Mouse (Mus musculus) neural tube, embryonic 14.5 days (tissue): ENCODE results near the gene St5. TPM values are rescaled to one million over a fixed set of nuclear protein-coding genes. Genes with fewer than 3 reads are reported as not detected.
A peak's percentile ranks its signal among the peaks of the same experiment; 100 is the strongest.

ENCODE experiments used
- ATAC-seq: fragments of 200-750 bp; cut with Nextera tagmentation; 2 replicates; pipeline ENCODE4 v1.8.0; 2017; ENCODE audit warnings: low read depth, mild to moderate bottlenecking, moderate TSS enrichment, moderate library complexity
- H3K27ac ChIP-seq: fragments of 300-500 bp; sonication (generic); 2 replicates; pipeline ENCODE4 v1.5.1; 2014; ENCODE audit warnings: low read depth, mild to moderate bottlenecking, control low read depth, low read length, moderate library complexity, mixed read lengths
- H3K27me3 ChIP-seq: fragments of 300-500 bp; sonication (generic); 2 replicates; pipeline ENCODE4 v1.6.1; 2014; ENCODE audit warnings: low read length; ENCODE audit not compliant: control insufficient read depth, insufficient read depth
- H3K36me3 ChIP-seq: fragments of 300-500 bp; sonication (generic); 2 replicates; pipeline ENCODE4 v1.6.1; 2014; ENCODE audit warnings: low read length, mixed read lengths; ENCODE audit not compliant: control insufficient read depth, insufficient read depth
- H3K4me1 ChIP-seq: fragments of 300-500 bp; sonication (generic); 2 replicates; pipeline ENCODE4 v1.6.1; 2014; ENCODE audit warnings: low read length; ENCODE audit not compliant: control insufficient read depth, insufficient read depth
- H3K4me2 ChIP-seq: fragments of 300-500 bp; sonication (generic); 2 replicates; pipeline ENCODE4 v1.6.1; 2014; ENCODE audit warnings: mild to moderate bottlenecking, low read depth, low read length, control low read depth
- H3K4me3 ChIP-seq: fragments of 300-500 bp; sonication (generic); 2 replicates; pipeline ENCODE4 v1.5.1; 2014; ENCODE audit warnings: low read depth, low read length, control low read depth, mixed read lengths
- H3K9ac ChIP-seq: fragments of 300-500 bp; sonication (generic); replicated peaks from 2 replicates; pipeline ENCODE4 v1.6.1; 2014; ENCODE audit warnings: low read depth, mild to moderate bottlenecking, control low read depth, low read length, mixed read lengths
- H3K9me3 ChIP-seq: fragments of 300-500 bp; sonication (generic); 2 replicates; pipeline ENCODE4 v1.6.1; 2016; ENCODE audit warnings: low read length; ENCODE audit not compliant: control insufficient read depth
- WGBS: fragments of 180-500 bp; shearing (Covaris S2); extraction: QIAGEN DNeasy Blood & Tissue Kit; methylation state at CpG from one replicate; pipeline ENCODE4 v1.1.7; 2014; 5-methylcytosine and 5-hydroxymethylcytosine counted together
- polyA plus RNA-seq: library from polyadenylated mRNA; unstranded; fragments of >200 nt; fragmentation: Nextera tagmentation; extraction: Ambion mirVana; gene quantifications from 2 replicates; pipeline ENCODE4 v1.2.1, GENCODE M21; 2014

The St5 gene
- polyA plus RNA-seq, 1 experiment from 2014 or later = 18.7 TPM

DNA sequence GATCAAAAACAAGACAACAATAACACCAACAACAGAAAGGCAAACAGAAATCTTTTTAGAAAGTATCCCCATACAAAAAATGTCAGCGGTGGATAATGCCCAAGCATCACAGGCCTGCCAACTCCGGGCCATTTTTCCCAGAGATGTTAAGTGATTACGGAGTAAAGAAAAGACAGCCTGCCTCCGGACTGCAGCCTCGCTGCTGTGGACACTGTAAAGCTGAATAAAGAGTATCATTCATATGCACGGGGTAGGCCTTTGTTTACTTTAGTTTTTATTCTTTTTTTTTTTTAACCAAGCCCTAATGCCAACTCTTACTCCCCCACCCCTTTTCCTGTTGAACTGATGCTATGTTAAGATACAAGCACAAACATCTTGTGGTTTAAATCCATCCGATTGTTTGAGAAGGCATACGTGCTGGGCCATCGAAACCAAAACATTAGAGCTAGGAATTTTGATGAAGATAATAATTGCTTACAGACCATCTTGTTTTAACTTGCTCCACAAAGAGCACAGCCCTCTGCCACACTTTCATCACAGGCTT is 16.7 kb downstream of the St5 start:
- no peaks in the 10 kb centered on the region for H3K9me3 ChIP-seq
- H3K4me1 ChIP-seq = no peaks in the 10 kb centered on the region
- no peak overlapping the region for H3K4me2 ChIP-seq
- no peak for ATAC-seq
- H3K27me3 ChIP-seq = no peaks in the 10 kb centered on the region
- H3K27ac ChIP-seq = no peak overlapping the region
- H3K4me3 ChIP-seq = no peak overlapping the region
- H3K9ac ChIP-seq = no peak overlapping the region
- 62% methylated on average over 9 of the region's 9 CpGs for WGBS
- H3K36me3 ChIP-seq = no peaks in the 10 kb centered on the region

DNA sequence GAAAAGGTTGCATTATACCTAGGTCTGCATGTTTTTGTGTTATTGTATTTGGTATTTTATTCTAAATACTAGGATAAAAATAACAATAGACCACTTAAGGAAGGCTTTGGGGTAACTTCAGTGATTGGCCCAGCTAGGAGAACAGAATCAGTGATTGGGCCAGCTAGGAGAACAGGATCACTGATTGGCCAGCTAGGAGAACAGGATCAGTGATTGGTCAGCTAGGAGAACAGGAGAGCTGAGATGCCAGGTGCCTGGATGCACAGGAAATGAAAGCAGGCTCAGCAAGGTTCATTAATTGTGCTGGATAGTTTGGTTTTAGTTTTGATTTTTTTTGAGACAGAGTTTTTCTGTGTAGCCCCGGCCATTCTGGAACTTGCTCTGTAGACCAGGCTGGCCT is 22.5 kb downstream of the St5 start:
- Histone ChIP-seq H3K4me1 (no peaks in the 10 kb centered on the region), H3K4me3 (no peak overlapping the region), H3K9me3 (no peaks in the 10 kb centered on the region), H3K27me3 (no peaks in the 10 kb centered on the region), H3K36me3 (no peaks in the 10 kb centered on the region), H3K9ac (no peak overlapping the region), H3K4me2 (no peak overlapping the region), H3K27ac (no peak overlapping the region)
- WGBS = 97% methylated on average over 1 of the region's 1 CpGs
- no peak for ATAC-seq

DNA sequence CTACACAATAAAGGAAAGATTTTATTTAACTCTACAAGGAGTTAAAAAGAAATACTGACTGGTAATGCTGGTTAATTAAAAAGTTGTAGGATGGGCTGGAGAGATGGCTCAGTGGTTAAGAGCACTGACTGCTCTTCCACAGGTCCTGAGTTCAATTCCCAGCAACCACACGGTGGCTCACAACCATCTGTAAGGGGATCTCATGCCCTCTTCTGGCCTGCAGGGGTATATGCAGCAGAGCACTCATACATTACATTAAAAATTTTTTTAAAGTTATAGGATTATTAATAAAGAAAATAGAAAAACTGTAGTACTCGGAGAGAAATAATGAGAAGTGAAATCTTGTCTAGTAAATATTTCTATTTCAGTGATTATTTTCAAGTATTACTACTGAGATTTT is 23.1 kb downstream of the St5 start:
- no peak for ATAC-seq
- H3K4me3 ChIP-seq = no peak overlapping the region
- no peaks in the 10 kb centered on the region for H3K9me3 ChIP-seq
- no peaks in the 10 kb centered on the region for H3K4me1 ChIP-seq
- H3K36me3 ChIP-seq = no peaks in the 10 kb centered on the region
- no peak overlapping the region for H3K9ac ChIP-seq
- H3K4me2 ChIP-seq = no peak overlapping the region
- no peaks in the 10 kb centered on the region for H3K27me3 ChIP-seq
- no peak overlapping the region for H3K27ac ChIP-seq
- 96% methylated on average over 2 of the region's 2 CpGs for WGBS

DNA sequence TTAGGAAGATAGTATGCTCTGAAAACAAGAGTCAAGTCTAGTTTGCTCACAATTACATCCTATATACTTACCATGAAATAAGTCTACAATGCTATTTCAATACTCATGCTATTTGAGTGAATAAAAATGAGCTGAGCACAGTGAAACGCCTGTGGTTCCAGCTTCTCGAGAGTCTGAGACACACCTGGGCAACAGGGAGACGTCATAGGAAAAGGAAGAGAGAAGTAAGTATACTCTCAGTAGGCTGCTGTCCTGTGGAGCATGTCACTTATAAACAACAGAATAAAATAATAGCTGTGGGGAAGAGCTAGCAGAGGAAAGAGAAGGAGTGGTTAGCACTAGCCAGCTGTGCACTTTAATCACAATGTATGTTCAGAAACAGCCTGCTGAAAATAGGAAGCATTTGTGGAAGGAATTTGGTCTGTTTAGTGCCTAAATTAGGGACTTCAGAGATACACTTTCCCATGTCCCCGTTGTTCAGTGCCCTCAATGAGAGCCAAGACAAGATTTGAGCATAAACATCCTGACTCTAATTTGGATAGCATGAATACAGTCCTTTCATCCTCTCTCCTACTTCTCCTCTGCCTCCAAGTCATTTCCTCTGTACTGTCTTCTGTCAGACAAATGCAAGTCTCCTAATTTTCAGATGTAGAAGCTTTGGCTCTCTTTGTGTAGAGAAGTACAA is 28.3 kb downstream of the St5 start:
- no peaks in the 10 kb centered on the region for H3K9me3 ChIP-seq
- 70% methylated on average over 4 of the region's 4 CpGs for WGBS
- no peak overlapping the region for H3K4me2 ChIP-seq
- H3K36me3 ChIP-seq = no peaks in the 10 kb centered on the region
- H3K27ac ChIP-seq = no peak overlapping the region
- no peaks in the 10 kb centered on the region; the same call in 1 of the 2 replicates for H3K27me3 ChIP-seq
- H3K4me1 ChIP-seq = no peaks in the 10 kb centered on the region
- ATAC-seq = no peak
- no peak overlapping the region for H3K4me3 ChIP-seq
- H3K9ac ChIP-seq = no peak overlapping the region

DNA sequence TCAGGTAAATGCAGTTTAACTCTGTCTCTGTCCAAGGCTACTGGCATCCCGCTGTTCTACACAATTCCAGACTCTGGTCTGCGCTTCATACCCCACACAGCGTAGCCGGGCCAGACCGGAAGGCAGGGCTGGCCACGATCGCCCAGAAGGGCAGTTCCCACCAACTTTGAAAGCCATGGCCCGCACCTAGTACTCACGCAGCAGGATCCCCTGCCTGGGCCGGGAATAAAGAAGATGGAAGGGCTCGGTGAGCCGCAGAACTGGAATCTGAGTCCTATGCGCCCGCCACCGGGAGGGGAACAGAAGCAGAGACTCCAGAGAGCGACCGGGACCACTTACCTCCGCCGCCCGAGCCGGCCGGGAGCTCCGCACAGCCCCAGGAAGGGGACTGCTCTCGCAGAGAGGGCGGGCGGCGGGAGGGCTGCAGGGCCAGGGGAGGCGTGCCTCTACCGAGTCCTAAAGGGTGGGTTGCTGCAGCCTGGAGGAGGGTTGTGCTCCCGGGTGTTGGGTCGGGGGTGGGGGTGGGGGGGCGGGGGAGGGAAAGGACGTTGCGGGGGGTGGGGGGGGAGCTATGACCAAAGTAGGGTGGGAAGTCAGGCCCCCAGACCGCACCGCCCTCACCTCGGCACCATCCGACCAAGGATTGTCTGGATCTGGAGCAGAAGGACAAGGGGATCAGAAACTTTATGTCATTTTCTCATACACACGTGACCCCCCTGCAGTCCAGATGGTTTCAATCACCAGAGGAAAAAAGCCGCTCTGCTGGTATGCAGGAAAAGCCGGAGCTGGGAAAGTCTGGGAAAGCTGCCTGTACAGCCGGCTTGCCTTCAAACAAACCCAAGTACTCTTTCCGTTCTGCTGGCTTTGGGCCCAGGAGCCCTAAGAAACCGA is 31.6 kb downstream of the St5 start:
- H3K4me3 ChIP-seq = peak overlapping the region; percentile 53
- H3K27ac ChIP-seq = peak overlapping the region; percentile 80
- WGBS = under 1% methylated on average over 34 of the region's 44 CpGs
- no peaks in the 10 kb centered on the region for H3K4me1 ChIP-seq
- H3K9ac ChIP-seq = peak overlapping the region; percentile 63
- H3K36me3 ChIP-seq = no peaks in the 10 kb centered on the region
- peak overlapping the region; percentile 97 for H3K4me2 ChIP-seq
- H3K9me3 ChIP-seq = no peaks in the 10 kb centered on the region
- peak; percentile 96 for ATAC-seq
- no peaks in the 10 kb centered on the region; the same call in 1 of the 2 replicates for H3K27me3 ChIP-seq

DNA sequence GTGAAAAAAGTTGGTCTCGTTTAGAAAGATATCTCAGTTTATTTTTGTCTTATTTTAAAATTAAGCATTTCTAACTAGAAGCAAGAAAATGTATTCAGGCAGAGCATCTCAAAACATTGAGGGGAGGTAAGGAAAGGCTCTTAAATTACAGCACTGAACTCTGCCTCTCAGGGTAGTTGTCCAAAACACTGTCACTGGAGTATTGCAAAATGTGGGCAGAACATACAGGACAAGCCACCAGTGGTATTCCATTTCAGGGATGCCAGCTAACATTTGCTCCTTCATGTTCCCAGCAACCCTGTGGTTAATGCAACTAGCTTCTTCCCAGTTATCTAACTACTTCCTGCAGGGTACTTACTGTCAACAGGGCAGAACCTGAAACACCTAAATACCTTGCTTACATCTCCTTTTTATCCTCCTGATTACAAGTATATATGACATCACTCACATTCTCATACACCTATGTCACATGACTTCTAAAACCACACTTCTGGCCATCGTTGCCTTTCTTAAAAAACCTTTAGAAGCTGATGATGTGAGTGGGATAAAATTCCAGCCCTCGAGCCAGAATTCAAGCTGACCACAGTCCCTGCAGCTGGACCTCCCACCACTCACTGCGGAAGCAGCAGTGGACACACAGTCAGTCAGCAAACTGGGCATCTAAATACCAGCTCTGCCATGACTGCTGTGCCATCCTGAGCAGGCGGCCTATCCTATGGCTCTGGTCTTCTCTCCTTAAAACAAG is 33.8 kb downstream of the St5 start:
- no peaks in the 10 kb centered on the region; the same call in 1 of the 2 replicates for H3K27me3 ChIP-seq
- H3K4me3 ChIP-seq = no peak overlapping the region
- no peaks in the 10 kb centered on the region for H3K9me3 ChIP-seq
- 87% methylated on average over 5 of the region's 5 CpGs for WGBS
- no peaks in the 10 kb centered on the region for H3K4me1 ChIP-seq
- H3K27ac ChIP-seq = no peak overlapping the region
- H3K9ac ChIP-seq = no peak overlapping the region
- ATAC-seq = no peak
- no peaks in the 10 kb centered on the region for H3K36me3 ChIP-seq
- H3K4me2 ChIP-seq = peak overlapping the region; percentile 14; the same call in 1 of the 2 replicates

DNA sequence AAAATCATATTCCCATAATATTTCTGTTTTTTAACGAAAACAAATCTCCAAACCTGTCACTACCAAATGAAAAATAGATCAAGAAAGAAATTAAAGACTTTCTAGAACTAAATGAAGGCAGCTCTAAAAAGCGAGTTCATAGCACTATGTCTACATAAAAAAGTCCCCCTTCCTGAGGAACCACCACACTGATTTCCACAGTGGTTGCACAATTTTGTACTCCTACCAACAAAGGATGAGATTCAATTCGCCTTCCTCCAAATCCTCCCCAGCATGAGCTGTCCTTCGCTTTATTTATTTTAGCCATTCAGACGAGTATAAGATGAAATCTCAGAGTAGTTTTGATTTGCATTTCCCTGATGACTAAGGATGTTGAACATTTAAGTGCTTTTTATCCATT is 36.7 kb downstream of the St5 start:
- Histone ChIP-seq H3K4me2 (no peak overlapping the region), H3K27me3 (no peaks in the 10 kb centered on the region; the same call in 1 of the 2 replicates), H3K4me1 (no peaks in the 10 kb centered on the region), H3K4me3 (no peak overlapping the region), H3K27ac (no peak overlapping the region), H3K9ac (no peak overlapping the region), H3K9me3 (no peaks in the 10 kb centered on the region), H3K36me3 (no peaks in the 10 kb centered on the region)
- 79% methylated on average over 5 of the region's 5 CpGs for WGBS
- no peak for ATAC-seq

DNA sequence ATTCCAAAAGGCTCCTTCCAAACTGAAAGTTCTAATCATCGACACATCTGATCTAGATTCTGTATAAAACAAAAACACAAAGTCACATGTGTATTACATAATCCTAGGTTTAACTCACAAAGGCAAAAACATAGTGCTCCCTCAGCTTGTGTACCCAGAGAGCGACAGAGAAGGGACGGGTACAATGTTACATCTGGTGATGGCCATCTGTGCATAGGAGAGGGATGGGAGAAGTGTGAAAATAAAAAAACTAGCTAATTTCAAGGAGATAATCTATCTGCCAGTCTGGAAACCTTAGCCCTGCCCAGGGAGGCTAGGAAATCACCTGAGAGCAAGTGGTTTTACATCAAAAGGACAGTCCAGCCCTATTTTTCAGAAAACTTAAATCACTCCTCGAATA is 40.8 kb downstream of the St5 start:
- Histone ChIP-seq H3K9ac (no peak overlapping the region), H3K9me3 (no peaks in the 10 kb centered on the region), H3K27ac (no peak overlapping the region), H3K4me1 (no peaks in the 10 kb centered on the region), H3K4me2 (no peak overlapping the region), H3K36me3 (no peaks in the 10 kb centered on the region), H3K4me3 (no peak overlapping the region), H3K27me3 (no peaks in the 10 kb centered on the region)
- ATAC-seq = no peak
- WGBS = 86% methylated on average over 4 of the region's 4 CpGs
